Mouse (Mus musculus): ENCODE measurements around the gene Rubcn. TPM values are rescaled to one million over a fixed set of nuclear protein-coding genes. Genes with fewer than 3 reads are reported as not detected.

Gene Rubcn
- polyA plus RNA-seq, 1 experiment from 2014 or later: 28.0 TPM

DNA sequence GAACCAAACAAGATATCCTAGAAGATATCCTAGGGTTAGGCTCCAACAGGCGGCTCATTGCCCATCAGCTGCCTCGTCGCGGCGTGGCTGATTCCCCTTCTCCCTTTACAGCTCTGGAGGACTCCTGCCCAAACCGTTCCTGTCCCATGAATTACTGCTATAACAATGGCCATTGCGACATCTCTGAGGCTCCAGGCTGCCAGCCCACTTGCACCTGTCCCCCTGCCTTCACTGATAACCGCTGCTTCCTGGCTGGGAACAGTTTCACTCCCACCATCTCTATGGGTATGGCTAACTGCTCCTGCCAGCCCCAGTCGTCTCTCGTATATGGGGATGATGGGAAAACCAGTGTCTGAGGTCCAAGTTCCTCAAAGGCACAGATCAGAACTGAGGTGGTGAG, 100.9 kb downstream of the Rubcn start:
- Histone ChIP-seq H3K4me3 (no peak overlapping the region), H3K9me3 (no peaks in the 10 kb centered on the region), H3K4me2 (replicated peaks) (no peak overlapping the region), H3K9ac (no peak overlapping the region), H3K27me3 (replicated peaks) (no peaks in the 10 kb centered on the region), H3K27ac (no peak overlapping the region), H3K4me1 (peaks cover 5% of the 10 kb centered on the region), H3K36me3 (no peaks in the 10 kb centered on the region)
- no peak for ATAC-seq (ENCODE audit: low FRiP score, low read depth)
- 53% methylated on average over 10 of the region's 10 CpGs for WGBS

Other genes with a start within 250 kb of the Rubcn start
- gene Tnk2, start 233.9 kb downstream of the Rubcn start, polyA plus RNA-seq (2016; fragmentation: Nextera tagmentation; extraction: Ambion mirVana): 12.5 and 12.9 TPM in 2 replicates
- 0.10 TPM in 1 of 2 replicates, not detected in the other for gene Muc4, start 141.9 kb downstream of the Rubcn start, polyA plus RNA-seq (2016; fragmentation: Nextera tagmentation; extraction: Ambion mirVana)
- gene Muc20, start 80.3 kb downstream of the Rubcn start, polyA plus RNA-seq (2016; fragmentation: Nextera tagmentation; extraction: Ambion mirVana): not detected in 2 replicates
- gene Smbd1, start 67.3 kb downstream of the Rubcn start, polyA plus RNA-seq (2016; fragmentation: Nextera tagmentation; extraction: Ambion mirVana): not detected in 2 replicates
- 112 and 115 TPM in 2 replicates for gene Fyttd1, start 266 bp downstream of the Rubcn start, polyA plus RNA-seq (2016; fragmentation: Nextera tagmentation; extraction: Ambion mirVana)
- gene Lrch3, start 36.3 kb upstream of the Rubcn start, polyA plus RNA-seq (2016; fragmentation: Nextera tagmentation; extraction: Ambion mirVana): 45.4 and 46.6 TPM in 2 replicates
- gene Iqcg, start 178.5 kb upstream of the Rubcn start, polyA plus RNA-seq (2016; fragmentation: Nextera tagmentation; extraction: Ambion mirVana): 3.9 and 4.5 TPM in 2 replicates
- gene Rpl35a, start 178.7 kb upstream of the Rubcn start, polyA plus RNA-seq (2016; fragmentation: Nextera tagmentation; extraction: Ambion mirVana): 643 and 651 TPM in 2 replicates
- gene Lmln, start 184.8 kb upstream of the Rubcn start, polyA plus RNA-seq (2016; fragmentation: Nextera tagmentation; extraction: Ambion mirVana): 2.9 and 4.6 TPM in 2 replicates